Mouse (Mus musculus): ENCODE data around the gene Nrcam.
"Not testable (repeated sequence)": the region's sequence is repeated elsewhere in the genome, so short reads cannot be mapped to it uniquely, and the experiment has no call there.

The Nrcam gene

DNA sequence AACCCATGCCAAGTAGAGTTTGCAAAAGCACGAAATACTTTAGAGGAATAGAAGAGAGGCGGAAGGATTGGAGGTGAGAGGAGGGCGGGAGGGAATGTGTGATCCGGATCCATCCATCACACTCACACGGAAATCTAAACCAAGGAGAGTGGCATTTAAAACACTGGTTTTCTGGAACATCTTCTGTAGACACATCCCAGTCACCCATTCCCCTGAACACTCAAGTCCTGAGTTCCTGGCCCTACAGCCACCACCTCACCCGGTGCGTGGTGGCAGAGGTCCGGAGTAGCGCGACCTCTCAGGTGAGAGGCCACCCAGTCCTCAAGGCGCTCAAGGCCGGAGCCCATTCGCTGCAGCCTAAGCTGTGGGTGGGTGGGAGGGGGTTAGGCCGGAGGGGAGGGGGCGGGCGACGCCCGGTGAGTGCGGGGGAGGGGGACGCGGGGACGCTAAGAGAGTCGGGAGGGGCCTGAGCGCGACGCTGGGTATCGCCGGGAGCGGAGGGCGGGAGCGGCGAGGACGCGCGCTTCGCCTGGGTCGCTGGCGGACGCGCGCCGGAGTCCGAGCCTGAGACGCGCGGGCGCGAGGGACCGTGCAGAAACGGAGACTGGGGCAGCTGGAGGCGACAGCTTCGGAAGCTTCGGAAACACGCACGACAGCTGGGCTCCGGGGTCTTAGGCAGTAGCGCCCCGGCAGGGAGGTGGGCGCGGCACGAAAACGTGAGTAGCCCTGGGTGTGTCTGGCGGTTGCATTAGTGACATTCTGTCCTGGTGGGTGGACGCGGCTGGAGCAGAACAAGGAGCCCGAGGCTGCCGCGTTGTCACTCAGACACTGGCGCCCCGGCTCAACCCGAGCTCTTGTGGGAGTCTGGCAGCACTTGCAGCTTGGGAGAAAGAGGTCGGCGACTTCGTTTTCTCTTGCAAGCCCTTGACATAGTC is at the start of gene Nrcam:
TSS of gene Nrcam (plus strand) at position 505 of the 935 bp plus-strand sequence.
- in situ Hi-C loops (cut with MboI, MseI) = no loop called here

DNA sequence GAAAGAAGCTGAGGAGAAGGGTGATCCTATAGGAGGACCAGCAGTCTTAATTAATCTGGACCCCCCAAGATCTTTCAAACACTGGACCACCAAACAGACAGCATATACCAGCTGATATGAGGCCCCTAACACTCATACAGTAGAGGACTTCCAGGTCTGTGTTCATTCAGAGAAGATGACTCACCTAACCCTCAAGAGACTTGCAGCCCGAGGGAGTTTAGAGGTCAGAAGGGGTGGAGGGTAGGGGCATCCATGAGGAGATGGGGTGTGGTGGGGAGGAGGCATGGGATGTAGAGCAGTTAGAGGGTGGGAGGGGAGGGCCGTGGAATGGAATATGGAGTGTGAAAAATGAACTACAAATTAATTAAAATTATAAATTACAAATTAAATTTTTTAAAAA is 48.5 kb upstream of the Nrcam start:
- in situ Hi-C loops (cut with MboI, MseI) = not testable (repeated sequence)

DNA sequence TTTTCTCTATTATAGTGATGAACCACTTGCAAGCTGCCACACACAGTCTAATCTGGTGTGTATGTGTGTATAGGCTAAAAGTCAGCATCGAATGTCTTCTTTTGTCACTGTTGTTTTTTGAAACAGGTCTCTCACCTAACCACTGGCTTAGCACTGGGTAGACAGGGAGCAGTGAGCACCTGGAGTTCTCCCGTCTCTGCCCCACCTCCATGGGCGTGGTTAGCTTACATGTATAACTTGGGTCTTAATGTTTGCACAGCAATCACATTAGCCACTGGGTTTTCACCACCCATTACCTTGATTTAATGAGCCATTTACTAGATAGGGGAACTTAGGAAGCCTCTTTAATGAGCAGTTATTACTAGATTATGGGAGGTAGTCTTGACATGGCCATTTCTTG is 47.2 kb upstream of the Nrcam start:
- in situ Hi-C loops (cut with MboI, MseI) = no loop called here

DNA sequence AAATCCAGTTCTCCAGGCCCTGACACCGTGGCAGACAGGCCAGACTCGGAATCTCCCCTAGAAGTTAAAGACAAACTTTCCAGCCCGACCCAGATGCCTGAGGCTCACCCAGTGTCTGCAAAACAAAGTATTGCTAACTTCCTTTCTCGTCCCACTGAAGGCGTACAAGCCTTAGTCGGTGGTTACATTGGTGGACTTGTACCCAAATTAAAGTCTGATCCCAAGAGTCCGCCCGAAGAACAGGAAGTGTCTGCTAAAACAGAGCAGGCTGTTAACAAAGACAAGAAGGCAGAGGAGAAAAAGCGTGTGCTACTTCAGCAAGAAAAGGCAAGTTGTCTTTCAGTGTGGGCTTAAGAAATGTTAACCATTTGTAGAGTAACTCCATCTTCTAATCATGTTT is 45.3 kb upstream of the Nrcam start:
- in situ Hi-C loops (cut with MboI, MseI) = no loop called here

DNA sequence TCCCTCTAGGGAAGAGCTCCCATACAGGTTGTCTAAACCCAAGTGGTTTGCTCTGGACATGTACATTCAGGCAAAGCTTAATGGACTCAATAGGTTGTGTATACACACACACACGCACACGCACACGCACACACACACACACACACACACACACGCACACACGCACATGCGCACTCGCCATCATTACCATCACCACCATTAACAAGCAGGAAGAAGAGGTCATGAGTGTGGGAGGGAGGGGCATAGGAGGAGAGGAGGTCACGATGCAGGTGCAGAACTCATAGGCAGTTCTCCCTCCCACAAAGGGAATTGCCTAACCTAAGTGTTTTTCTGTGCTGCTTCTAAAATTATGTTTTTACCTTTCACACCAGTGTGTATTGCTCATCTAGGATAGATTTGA is 41.7 kb upstream of the Nrcam start:
- in situ Hi-C loops (cut with MboI, MseI) = no loop called here

- in situ Hi-C loops (cut with MboI, MseI) = loop anchor here in 1 of 2 experiments (10.0 kb wide), 2 partner anchors 253 to 773 kb away; no protein-coding TSS in a partner anchor
Observed at GRCm38 (mm10) chr12:44292281-44292680, 36.4 kb upstream of the Nrcam start.

DNA sequence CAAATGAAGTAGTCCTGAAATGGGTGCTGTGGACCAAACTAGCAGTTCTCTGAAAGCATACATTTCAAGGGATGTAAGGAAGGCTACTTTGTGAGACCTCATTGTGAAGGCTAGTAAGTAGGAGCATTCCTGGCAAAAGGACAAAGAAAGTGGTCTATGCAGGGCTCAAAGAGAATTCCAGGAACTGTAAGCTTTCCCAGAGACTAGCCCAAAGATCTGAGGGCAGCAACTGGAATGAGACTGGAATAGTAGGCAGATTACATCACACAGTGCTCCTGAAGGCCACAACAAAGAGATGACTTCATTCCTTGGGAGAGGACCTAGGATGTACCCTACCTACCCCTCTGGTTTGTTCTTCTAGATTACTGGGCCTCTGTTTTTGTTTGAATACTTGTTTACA is 27.9 kb upstream of the Nrcam start:
- in situ Hi-C loops (cut with MboI, MseI) = no loop called here

GRCm38 (mm10) chr12:44304012-44304411 is 24.7 kb upstream of the Nrcam start:
- in situ Hi-C loops (cut with MboI, MseI) = no loop called here

- in situ Hi-C loops (cut with MboI, MseI) = no loop called here
Observed at GRCm38 (mm10) chr12:44304869-44305268, 23.8 kb upstream of the Nrcam start.

- in situ Hi-C loops (cut with MboI, MseI) = no loop called here
Observed at GRCm38 (mm10) chr12:44308221-44308620, 20.5 kb upstream of the Nrcam start.

GRCm38 (mm10) chr12:44315212-44315611 is 13.5 kb upstream of the Nrcam start:
- in situ Hi-C loops (cut with MboI, MseI) = no loop called here

DNA sequence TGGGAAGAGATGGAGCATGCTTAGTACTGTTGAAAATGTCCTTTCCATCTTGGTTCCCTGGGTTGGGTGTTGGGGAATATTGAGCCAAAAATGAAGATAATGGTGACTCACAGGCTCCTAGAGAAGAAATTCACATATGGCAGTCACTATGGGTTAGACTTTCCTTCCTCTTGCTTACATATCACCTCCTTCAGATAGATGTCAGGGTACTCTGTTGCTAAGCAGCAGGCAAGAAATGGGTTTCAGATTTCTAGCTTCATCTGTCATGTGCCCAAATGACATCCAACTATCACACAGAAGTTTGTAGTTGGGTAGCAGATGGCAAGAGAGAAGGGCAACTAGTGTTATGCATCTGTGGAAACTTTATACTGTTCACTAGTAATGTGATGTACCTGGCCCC is 3.6 kb upstream of the Nrcam start:
- in situ Hi-C loops (cut with MboI, MseI) = no loop called here

DNA sequence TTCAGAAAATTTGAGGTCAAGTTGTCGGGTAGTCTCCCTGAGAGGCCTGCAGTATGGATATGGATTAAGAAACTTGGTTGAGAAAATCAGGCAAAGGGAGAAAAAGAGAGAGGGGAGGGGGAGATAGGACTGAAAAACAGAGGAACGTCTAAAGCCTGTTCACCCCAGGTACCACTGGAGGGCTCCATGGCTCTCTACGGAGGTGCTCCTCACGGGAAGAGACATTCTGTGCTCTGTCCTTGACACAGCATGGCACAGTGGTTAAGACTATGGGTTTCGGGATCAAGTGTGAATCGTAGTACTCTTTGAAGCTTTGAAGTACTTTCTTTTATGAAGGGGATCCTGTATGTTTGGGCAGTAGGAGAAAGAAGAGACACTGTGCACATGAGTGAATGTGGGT is 1.2 kb upstream of the Nrcam start:
- in situ Hi-C loops (cut with MboI, MseI) = no loop called here

DNA sequence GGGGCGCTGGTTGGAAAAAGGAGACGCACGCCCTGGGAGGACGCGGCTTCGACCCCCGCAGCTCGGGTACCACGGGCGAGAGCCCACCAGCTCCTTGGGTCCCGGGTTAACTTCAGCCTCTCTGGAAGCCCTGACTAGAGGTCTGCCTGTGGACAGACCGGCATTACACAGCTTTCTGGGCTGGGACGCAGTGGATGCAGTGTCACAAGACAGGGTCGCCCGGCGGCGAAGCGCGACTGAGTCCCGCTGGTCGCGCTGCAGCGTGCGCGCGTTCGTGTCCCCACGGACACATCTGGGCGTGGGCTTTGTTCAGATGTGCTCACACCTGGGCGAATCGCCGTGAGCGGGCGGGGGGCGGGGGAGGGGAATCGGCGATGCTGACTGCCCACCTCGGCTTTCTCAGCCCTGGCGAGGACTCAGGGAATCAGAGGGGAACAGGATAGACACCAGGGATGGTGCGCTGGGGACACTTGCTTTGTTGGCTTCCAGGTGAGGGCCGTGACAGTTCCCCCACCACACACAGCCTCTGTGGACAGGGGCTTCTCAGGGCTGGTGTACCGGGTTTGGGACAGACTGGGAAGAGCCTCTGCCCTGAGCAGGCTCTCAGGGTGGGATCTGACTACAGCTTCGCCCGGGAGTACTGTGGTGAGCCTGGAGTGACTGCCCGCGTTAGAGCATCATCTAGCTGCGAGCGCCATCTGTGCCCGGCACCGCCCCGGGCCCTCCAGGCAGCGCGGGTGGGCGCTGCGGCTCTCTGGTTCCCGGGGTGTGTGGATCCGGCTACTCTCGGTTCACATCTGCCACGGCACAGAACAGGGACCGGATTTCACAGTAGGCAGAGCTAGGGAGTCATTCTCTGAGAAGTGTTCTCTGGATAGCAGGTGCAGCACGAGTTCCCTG is 881 bp downstream of the Nrcam start:
- in situ Hi-C loops (cut with MboI, MseI) = no loop called here

- in situ Hi-C loops (cut with MboI, MseI) = no loop called here
Observed at GRCm38 (mm10) chr12:44330216-44330719, 1.6 kb downstream of the Nrcam start.

GRCm38 (mm10) chr12:44337136-44337640 is 8.5 kb downstream of the Nrcam start:
- in situ Hi-C loops (cut with MboI, MseI) = no loop called here

DNA sequence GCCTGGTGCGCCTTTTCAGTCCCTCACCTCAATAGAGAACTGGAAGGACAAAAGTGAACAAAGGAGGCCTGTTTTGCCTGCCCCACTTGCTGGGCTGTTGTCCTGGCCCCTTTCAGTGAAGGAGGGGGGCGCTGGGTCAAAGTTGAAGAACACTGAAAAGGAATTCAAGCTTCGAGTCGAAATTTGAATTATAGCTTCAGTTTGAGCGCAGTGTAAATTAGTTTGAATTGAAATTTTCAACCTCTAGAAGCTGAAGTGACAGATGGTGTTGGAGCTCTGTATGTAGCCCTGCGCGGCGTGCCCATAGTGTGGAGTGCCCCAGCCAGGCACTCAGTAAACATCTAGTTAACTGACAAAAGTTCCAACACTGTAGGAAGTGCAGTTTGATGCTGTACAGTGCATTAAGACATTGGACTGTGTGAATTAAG is 9.5 kb downstream of the Nrcam start:
- in situ Hi-C loops (cut with MboI, MseI) = no loop called here

- in situ Hi-C loops (cut with MboI, MseI) = no loop called here
Observed at GRCm38 (mm10) chr12:44344075-44344474, 15.4 kb downstream of the Nrcam start.

DNA sequence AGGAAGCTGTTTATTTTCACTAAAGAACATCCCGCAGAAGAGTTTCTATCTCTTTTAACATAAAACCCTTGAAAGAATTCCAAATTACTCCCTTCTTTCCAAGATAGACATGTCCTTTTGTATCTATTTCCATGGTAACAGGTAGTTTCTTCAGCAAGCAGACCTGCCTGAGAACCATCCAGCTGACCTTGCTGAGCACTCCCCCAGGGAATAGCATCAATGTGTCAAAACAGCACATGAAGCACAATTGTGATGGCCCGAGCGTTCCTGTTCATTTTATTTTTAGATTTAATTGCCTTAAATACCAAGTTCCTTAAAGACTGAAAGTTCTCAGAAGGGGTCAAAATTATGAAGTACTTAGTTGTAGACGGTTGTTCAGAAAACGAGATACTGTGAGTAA is 16.6 kb downstream of the Nrcam start:
- in situ Hi-C loops (cut with MboI, MseI) = no loop called here

DNA sequence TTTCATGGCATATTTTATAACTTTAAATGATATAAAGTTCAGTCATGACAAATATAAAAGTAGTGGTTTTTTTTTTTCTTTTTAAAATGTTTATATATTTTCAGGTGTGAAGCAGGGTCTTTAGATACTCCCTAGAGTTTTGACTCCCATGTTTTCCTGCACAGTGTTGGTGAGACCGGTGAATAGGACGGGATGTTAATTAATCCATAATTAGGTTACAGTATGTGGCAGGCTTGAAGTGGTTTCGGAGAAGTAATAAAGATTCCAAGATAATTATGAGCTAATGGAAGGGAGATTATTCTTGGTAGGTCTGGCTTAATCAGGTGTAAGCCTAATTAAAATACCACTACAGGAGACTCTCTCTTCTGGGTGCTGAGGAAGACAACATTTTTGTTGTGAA is 17.5 kb downstream of the Nrcam start:
- in situ Hi-C loops (cut with MboI, MseI) = no loop called here

- in situ Hi-C loops (cut with MboI, MseI) = no loop called here
Observed at GRCm38 (mm10) chr12:44355116-44355515, 26.4 kb downstream of the Nrcam start.

- in situ Hi-C loops (cut with MboI, MseI) = no loop called here
Observed at GRCm38 (mm10) chr12:44357460-44357859, 28.8 kb downstream of the Nrcam start.

All from T-helper 17 cell (primary cell).